Mouse (Mus musculus): Measurements from ENCODE around the gene Mrps36. TPM values are rescaled to one million over a fixed set of nuclear protein-coding genes. Genes with fewer than 3 reads are reported as not detected.
A peak's percentile ranks its signal among the peaks of the same experiment; 100 is the strongest.
"Not testable (repeated sequence)": the region's sequence is repeated elsewhere in the genome, so short reads cannot be mapped to it uniquely, and the experiment has no call there.

The Mrps36 gene
- total RNA-seq, 2 experiments from 2014 or later: 196 to 207 TPM

DNA sequence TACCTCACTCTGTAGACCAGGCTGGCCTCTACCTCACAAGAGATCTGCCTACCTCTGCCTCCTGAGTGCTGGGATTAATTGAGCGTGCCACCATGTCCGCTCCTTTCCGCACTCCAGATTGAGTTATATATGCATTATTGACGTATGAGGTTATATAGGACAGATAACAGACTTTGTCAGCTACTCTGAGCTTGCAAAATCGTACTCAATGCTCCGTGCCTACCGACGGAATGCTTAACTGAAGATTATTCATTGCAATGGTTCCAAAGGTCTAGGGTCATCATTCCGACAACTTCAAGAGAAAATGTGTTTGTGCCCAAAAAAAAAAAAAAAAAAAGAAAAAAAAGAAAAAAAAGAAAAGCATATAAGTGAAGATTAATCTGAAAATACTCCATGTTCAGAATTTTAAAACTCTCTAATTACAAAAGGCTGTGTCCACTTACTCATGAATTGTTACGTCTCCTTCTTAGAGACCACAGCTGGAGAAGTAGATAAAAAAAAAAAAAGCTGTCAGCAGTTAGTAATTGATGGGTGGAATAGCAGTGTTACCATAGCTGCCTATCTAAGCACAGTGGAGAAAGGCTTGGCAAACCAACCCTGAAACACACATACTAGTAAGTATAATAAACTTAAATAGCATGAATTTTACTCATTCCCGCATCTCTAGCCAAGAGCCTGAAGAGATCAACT, 968 bp downstream of the Mrps36 start:
- no peak for DNase-seq
- intact Hi-C loops (cut with DNase I): loop anchor here (1.0 to 2.0 kb wide), 2 partner anchors 12 to 31 kb away; partner anchors contain the start of gene Cenph

- DNase-seq: no peak
- intact Hi-C loops (cut with DNase I): no loop called here
Measured at GRCm38 (mm10) chr13:100742831-100743230, 1.6 kb downstream of the Mrps36 start.

DNA sequence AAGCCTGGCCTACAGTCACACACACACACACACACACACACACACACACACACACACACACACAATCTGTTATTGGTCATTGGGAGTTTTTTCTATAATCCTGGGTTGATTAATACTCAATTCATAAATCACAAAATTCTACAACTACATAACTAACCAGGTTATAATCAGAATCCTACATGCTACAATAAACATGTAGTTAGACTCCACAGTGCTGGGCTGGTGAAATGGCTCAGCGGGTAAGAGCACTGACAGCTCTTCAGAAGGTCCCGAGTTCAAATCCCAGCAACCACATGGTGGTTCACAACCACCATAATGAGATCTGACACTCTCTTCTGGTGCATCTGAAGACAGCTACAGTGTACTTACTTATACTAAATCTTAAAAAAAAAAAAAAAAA, 11.7 kb downstream of the Mrps36 start:
- intact Hi-C loops (cut with DNase I): loop anchor here (5.0 kb wide), 1 partner anchor 100 kb away; the partner anchor contains the start of gene Slc30a5
- no peak for DNase-seq

DNA sequence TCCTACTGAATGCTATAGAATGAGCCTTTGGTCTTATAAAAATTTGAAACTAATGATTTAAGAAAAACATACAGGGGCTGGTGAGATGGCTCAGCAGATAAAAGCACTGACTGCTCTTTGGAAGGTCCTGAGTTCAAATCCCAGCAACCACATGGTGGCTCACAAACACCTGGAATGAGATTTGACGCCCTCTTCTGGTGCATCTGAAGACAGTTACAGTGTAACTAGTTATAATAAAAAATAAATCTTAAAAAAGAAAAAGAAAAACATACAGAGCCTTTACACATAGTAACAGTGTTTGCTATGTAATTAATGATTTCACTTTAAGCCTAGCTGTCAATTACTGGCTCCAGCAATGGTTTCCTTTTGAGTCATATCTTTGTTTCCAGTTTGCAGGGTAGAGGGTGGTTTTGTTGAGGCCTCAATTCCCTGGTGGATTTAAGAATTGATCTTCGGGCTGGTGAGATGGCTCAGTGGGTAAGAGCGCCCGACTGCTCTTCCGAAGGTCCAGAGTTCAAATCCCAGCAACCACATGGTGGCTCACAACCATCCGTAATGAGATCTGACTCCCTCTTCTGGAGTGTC, 12.9 kb downstream of the Mrps36 start:
- intact Hi-C loops (cut with DNase I): loop anchor here (1.0 to 5.0 kb wide), 3 partner anchors 13 to 101 kb away; partner anchors contain the start of genes Ak6, Mrps36, Rad17 and Slc30a5

GRCm38 (mm10) chr13:100730861-100731176, 13.6 kb downstream of the Mrps36 start, which contains the start of gene Cdk7:
TSS of gene Cdk7 (minus strand) at chr13:100730939.
- DNase-seq: peak; percentile 91 to 94
- intact Hi-C loops (cut with DNase I): loop anchor here (1.0 to 5.0 kb wide), 3 partner anchors 13 to 101 kb away; partner anchors contain the start of genes Ak6, Mrps36, Rad17 and Slc30a5

More for the DNA sequence above, 12.9 kb downstream of the Mrps36 start:
- DNase-seq: not testable (repeated sequence)

- intact Hi-C loops (cut with DNase I): loop anchor here (2.0 to 5.0 kb wide), 2 partner anchors 80 to 102 kb away; partner anchors contain the start of genes Ak6, Rad17, Slc30a5 and Taf9
- peak in 1 of 2 experiments; percentile 18 for DNase-seq
Measured at GRCm38 (mm10) chr13:100730153-100730860, 14.2 kb downstream of the Mrps36 start.

- intact Hi-C loops (cut with DNase I); DNase-seq: not testable (repeated sequence)
Measured at GRCm38 (mm10) chr13:100728530-100728929, 15.9 kb downstream of the Mrps36 start.

- intact Hi-C loops (cut with DNase I): no loop called here
- no peak for DNase-seq
Measured at GRCm38 (mm10) chr13:100728086-100728485, 16.4 kb downstream of the Mrps36 start.

DNA sequence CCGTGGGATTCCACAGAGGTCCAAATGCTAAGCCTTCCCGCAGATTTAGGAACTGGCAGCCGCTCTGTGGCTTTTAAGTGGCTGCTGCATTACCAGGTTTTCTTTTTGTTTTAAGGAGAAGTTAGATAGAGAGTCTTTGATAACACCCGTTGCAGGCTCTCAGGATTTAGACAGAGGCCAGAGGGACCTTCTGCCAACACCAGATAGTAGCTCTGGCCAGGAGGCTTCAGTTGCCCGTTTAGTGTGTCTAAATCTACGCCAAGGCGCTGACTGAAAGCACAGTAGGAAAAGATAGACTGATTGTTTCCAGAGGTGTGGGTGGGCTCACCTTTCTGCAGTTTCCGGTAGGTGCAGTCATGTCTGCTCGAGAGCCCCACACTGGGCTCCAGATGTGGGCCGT, 19.3 kb downstream of the Mrps36 start:
- no peak for DNase-seq

DNA sequence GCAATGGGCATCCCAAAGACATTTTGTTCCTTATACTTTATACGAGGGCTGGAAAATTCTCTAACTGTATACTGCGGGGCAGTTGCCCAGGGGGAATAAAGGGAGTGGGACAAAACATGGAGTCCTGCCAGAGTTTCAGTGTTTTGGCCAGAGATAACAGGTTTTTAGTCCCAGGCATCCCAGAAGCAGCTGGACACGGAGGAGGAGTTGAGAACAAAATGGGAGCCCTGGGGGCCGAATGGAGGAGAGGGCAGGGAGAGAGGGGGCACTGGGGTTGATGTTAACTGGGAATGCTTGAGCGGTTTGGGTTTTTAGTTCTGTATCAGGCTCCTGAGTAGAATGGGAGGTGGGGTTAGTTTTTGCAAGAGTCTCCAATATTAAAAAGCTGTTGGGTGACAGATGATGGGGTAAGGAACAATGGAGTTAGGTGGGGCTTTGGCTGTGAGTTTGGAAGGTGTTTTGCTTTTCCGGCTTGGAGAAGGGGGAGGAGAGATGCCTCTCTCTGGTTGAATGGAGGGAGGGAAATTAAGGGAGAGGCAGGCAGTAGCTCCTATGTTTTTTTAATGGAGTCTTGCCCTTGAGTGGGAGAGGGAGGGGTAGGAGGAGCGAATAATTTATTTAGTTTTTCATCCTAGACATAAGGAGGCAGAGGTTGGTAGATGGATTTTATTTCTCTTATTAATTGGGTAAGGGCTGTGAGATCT, 20.3 kb downstream of the Mrps36 start:
- DNase-seq: no peak
- intact Hi-C loops (cut with DNase I): no loop called here

More for the DNA sequence above, 19.3 kb downstream of the Mrps36 start:
- intact Hi-C loops (cut with DNase I): no loop called here

GRCm38 (mm10) chr13:100721656-100722055, 22.8 kb downstream of the Mrps36 start:
- intact Hi-C loops (cut with DNase I): no loop called here
- DNase-seq: no peak

DNA sequence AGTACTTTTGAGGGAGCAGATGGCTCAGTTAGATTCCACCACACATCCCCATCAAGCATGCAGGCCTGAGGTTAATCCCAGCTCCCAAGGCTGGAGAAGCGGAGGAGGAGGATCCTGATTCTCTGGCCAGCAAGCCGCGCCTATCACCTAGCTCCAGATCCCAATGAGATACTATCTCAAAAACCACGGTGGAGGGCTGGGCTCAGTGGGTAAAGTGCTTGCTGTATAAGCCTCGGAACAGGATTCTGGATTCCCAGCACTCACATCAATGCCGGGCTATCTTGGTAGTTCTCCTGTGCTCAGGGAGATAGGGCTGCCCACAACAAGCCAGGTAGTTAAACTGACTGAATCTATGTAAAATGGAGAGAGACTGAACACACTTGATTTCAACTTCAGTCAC, 29.0 kb downstream of the Mrps36 start:
- DNase-seq: no peak

DNA sequence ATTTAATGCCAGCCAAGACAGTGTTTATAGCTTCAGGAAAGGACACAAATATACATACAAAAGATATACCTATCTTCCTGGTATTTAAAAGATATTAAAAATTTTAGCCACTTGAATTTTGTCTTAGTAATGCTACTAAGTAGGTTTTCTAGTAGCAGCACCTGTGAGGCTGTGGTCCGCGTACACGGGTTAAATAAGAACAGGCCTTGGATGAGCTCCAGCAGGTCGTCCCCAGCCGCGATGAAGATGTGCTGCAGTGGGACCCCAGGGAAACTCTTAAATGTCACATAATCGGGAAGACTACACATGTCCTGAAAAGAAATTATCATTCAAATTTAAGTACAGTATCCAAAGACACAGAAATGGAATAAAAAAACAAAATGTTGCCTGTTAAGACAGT, 38.3 kb downstream of the Mrps36 start:
- intact Hi-C loops (cut with DNase I): no loop called here

More for the DNA sequence above, 29.0 kb downstream of the Mrps36 start:
- intact Hi-C loops (cut with DNase I): no loop called here

DNA sequence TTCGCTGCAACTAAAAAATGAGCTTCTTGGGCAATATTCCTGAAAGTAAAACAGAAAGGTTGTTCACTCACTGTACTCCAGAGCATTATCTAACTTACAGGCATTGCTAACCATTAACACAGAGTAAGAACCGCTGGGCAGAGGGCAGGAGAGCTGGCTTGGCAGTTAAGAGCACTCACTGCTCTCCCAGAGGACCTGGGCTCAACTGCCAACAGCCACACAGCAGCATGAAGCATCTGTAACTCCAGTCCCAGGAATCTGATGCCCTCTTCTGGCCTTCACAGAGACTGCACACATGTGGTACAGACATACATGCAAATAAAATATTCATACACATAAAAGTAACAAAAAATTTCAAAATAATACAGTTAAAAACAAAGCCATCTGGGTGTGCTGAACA, 41.0 kb downstream of the Mrps36 start:
- DNase-seq: no peak
- intact Hi-C loops (cut with DNase I): no loop called here

More for the DNA sequence above, 38.3 kb downstream of the Mrps36 start:
- no peak for DNase-seq

- intact Hi-C loops (cut with DNase I): no loop called here
Measured at GRCm38 (mm10) chr13:100698866-100699265, 45.6 kb downstream of the Mrps36 start.

DNA sequence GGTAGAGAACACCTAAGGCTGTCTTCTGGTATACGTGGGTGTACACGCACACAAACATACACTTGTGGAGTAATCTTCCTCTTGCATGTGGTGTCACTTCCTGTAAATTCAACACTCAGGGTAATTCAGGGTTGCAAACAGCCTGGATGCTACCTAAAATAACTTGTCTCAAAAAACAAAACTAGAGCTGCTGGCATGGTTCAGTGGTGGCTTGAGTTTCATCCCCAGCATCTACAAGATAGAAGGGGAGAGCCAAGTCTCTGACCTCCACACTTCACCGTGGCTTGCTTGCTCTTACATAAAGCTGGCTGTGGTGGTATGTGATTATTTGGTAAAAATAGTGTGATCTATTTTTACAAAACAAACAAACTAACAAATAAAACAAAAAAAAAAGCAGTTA, 46.9 kb downstream of the Mrps36 start:
- no peak for DNase-seq
- intact Hi-C loops (cut with DNase I): no loop called here

More at GRCm38 (mm10) chr13:100698866-100699265, 45.6 kb downstream of the Mrps36 start:
- DNase-seq: no peak

DNA sequence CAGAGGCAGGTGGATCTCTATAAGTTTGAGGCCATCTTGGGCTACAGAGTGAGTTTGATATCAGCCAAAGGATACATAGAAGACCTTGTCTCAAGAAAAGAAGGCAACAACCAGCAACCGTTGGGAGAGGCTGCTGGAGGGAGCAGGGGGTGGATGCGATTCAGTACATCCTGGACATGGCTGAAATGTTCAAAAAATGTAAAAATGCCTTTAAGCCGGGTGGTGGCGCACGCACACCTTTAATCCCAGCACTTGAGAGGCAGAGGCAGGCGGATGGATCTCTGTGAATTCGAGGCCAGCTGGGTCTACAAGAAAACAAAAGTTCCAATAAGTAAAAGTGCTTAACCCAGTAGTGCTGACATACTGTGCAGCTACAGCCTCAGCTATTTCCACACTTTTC, 56.9 kb downstream of the Mrps36 start:
- no peak for DNase-seq
- intact Hi-C loops (cut with DNase I): no loop called here
